Mouse (Mus musculus) forebrain, postnatal 0 days (tissue): ENCODE measurements around the gene Arl8a. TPM values are rescaled to one million over a fixed set of nuclear protein-coding genes. Genes with fewer than 3 reads are reported as not detected.

ENCODE experiments used
- ATAC-seq: fragments of 200-750 bp; cut with Nextera tagmentation; 2 replicates; pipeline ENCODE4 v1.8.0; 2017; ENCODE audit warnings: mild to moderate bottlenecking, moderate library complexity
- DNase-seq: peaks from one replicate; pipeline ENCODE4 v3.0.0-alpha.2; 2015
- H3K27ac ChIP-seq: fragments of 300-500 bp; sonication (generic); 2 replicates; pipeline ENCODE4 v1.5.1; 2014; ENCODE audit warnings: low read depth, mild to moderate bottlenecking, antibody characterized with exemption, low read length, moderate library complexity, mixed read lengths
- H3K27me3 ChIP-seq: fragments of 300-500 bp; sonication (generic); 2 replicates; pipeline ENCODE4 v1.6.1; 2014; ENCODE audit warnings: mild to moderate bottlenecking, low read length, mixed read lengths; ENCODE audit not compliant: insufficient read depth
- H3K36me3 ChIP-seq: fragments of 300-500 bp; sonication (generic); 2 replicates; pipeline ENCODE4 v1.6.1; 2014; ENCODE audit warnings: mild to moderate bottlenecking, moderate library complexity; ENCODE audit not compliant: insufficient read depth
- H3K4me1 ChIP-seq: fragments of 300-500 bp; sonication (generic); 2 replicates; pipeline ENCODE4 v1.6.1; 2014; ENCODE audit warnings: antibody characterized with exemption; ENCODE audit not compliant: insufficient read depth
- H3K4me2 ChIP-seq: fragments of 300-500 bp; sonication (generic); 2 replicates; pipeline ENCODE4 v1.6.1; 2014; ENCODE audit warnings: low read depth, mild to moderate bottlenecking, moderate library complexity
- H3K4me3 ChIP-seq: fragments of 300-500 bp; sonication (generic); 2 replicates; pipeline ENCODE4 v1.5.1; 2014; ENCODE audit warnings: low read depth, low read length, mixed read lengths
- H3K9ac ChIP-seq: fragments of 300-500 bp; sonication (generic); 2 replicates; pipeline ENCODE4 v1.6.1; 2014; ENCODE audit warnings: mild to moderate bottlenecking
- H3K9me3 ChIP-seq: fragments of 300-500 bp; sonication (generic); 2 replicates; pipeline ENCODE4 v1.6.1; 2016; ENCODE audit warnings: low read length
- CTCF ChIP-seq: sonication (generic); IDR thresholded peaks from 2 replicates; pipeline ENCODE4 v1.5.1; 2016; ENCODE audit warnings: antibody characterized with exemption, control low read depth, low read depth
- WGBS: fragments of 180-500 bp; shearing (Covaris S2); extraction: QIAGEN DNeasy Blood & Tissue Kit; methylation state at CpG from one replicate; pipeline ENCODE4 v1.1.7; 2014; 5-methylcytosine and 5-hydroxymethylcytosine counted together
- polyA plus RNA-seq: library from polyadenylated mRNA; unstranded; fragments of >200 nt; fragmentation: Nextera tagmentation; extraction: Ambion mirVana; gene quantifications from 2 replicates; pipeline ENCODE4 v1.2.1, GENCODE M21; 2015
- total RNA-seq: library from RNA; depleted of rRNA; stranded (reverse); fragments of >200 nt; gene quantifications from 2 replicates; pipeline ENCODE4 v1.2.3, GENCODE M21; 2014

Gene Arl8a
- total and polyA plus RNA-seq, 2 experiments from 2014 or later = 344 to 457 TPM

DNA sequence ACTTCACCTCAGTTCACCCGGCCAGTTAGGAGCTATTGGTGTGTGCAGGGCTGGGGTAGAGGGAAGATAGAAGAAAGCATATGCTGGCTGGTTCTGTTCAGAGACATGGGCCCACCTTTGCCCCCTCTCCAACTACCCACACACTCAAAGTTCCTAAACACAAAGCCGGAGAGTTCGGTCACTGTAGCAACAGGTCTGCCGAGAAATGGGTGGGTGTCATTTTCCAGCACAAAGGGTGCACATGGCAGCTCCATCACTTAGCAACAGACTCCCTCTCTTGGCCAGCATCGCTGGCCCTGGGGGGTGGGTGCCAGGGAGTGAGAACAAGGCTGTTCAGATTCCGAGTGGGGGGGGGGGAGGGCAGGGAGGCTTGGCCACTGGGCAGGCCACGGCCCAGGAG is 12.4 kb downstream of the Arl8a start:
- 16% methylated on average over 7 of the region's 7 CpGs for WGBS
- Histone ChIP-seq H3K27me3 (no peaks in the 10 kb centered on the region), H3K4me2 (no peak overlapping the region), H3K9ac (no peak overlapping the region), H3K36me3 (peaks cover 22% of the 10 kb centered on the region), H3K4me3 (no peak overlapping the region), H3K9me3 (no peaks in the 10 kb centered on the region), H3K4me1 (peaks cover 7% of the 10 kb centered on the region; the same call in 1 of the 2 replicates), H3K27ac (peak overlapping the region; percentile 69)
- DNase-seq (peak; percentile 80), ATAC-seq (peak; percentile 75)
- no peak for TF ChIP-seq CTCF

DNA sequence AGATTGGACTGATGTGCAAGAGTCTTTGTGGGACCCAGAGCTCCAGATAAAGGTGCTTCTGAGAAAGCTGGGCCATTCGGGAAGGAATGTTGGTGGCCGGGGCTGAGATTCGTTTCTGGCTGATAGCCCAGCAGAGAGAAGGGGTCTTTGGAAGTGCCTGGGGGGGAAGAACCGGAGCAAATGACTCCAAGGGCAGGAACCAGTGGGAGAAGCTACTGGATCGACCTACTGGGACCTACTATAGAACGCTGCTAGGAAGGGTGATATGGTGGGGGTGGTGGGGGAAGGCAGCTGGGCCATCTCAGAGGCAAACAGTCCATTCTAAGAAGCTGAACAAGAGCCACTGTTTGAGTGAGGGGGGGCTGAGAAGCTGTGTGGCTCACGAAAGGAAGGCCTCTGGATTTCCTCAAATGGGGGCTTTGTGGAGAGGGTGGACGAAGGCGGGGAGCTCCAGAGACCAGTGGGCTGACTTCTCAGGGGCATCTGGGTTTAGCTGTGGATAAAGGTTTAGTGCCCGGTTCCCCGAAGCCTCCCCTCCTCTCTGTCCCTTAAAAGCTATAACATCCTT is 13.0 kb downstream of the Arl8a start:
- peak; percentile 11; the same call in 1 of the 2 replicates for ATAC-seq

DNA sequence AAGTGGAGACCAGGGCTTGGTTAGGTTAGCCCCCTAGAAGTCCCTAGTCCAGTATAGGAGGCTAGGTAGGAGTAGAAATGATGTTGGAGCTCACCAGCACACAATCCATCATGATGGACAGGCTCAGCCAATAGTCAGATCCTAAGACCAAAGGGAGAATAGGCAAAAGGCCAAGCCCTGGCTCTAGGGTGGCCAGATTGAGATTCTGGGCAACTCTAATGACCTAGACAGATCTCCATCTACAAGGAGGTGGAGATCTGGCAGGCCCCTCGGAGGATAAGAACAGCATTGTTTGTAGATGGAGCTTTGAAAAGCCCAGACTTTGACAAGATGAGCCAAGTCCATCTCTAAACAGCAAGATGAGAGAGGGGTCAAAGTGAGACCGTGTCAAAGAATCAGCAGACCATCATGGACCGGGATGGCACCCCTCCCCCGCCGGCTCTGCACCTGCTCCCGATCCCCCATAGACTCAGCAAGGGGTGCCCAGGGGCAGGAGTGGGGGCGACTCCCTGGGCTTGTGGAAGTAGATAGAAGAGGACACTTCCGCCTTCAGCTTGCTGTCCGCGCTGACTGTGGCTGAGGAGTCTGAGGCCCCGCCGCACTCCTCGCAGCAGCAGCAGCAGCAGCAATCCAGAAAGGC is 13.9 kb downstream of the Arl8a start:
- no peak for DNase-seq

More for the DNA sequence above, 13.0 kb downstream of the Arl8a start:
- peak; percentile 45 for DNase-seq
- Histone ChIP-seq H3K9me3 (no peaks in the 10 kb centered on the region), H3K9ac (no peak overlapping the region), H3K27me3 (no peaks in the 10 kb centered on the region), H3K27ac (peak overlapping the region; percentile 60), H3K4me2 (no peak overlapping the region), H3K36me3 (peaks cover 22% of the 10 kb centered on the region), H3K4me1 (peaks cover 5% of the 10 kb centered on the region; the same call in 1 of the 2 replicates), H3K4me3 (no peak overlapping the region)
- no peak for TF ChIP-seq CTCF
- 51% methylated on average over 11 of the region's 11 CpGs for WGBS

DNA sequence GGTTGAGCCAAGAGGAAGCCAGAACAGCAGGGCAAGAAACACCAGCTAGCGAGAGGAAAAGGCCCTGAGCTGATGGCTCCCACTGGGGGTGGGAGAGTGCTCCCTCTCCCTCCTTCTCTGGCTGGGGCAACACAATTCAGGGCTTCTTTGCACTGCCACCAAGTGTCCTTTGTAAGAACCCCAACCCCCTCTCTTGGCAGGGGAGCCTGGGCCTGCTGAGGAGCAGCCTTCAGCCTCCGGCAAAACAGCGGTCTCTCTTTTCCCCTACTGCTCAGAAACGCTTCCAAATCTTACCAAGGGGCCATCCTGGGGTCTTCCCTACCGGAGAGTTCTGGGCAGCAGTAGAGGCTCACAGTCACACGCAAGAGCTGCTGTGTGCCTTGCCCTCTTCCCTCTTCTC is 16.1 kb downstream of the Arl8a start:
- peak overlapping the region; percentile 62 for H3K27ac ChIP-seq
- H3K9me3 ChIP-seq = no peaks in the 10 kb centered on the region
- no peak overlapping the region for H3K4me2 ChIP-seq
- H3K4me1 ChIP-seq = no peaks in the 10 kb centered on the region
- H3K36me3 ChIP-seq = no peaks in the 10 kb centered on the region; the same call in 1 of the 2 replicates
- H3K27me3 ChIP-seq = no peaks in the 10 kb centered on the region
- H3K4me3 ChIP-seq = no peak overlapping the region
- TF ChIP-seq CTCF = no peak
- WGBS = 23% methylated on average over 6 of the region's 6 CpGs
- ATAC-seq = peak; percentile 30
- DNase-seq = peak; percentile 63
- no peak overlapping the region for H3K9ac ChIP-seq

More for the DNA sequence above, 13.9 kb downstream of the Arl8a start:
- no peak overlapping the region for H3K9ac ChIP-seq
- no peak overlapping the region for H3K4me3 ChIP-seq
- no peaks in the 10 kb centered on the region for H3K27me3 ChIP-seq
- no peak for TF ChIP-seq CTCF
- no peaks in the 10 kb centered on the region for H3K4me1 ChIP-seq
- H3K9me3 ChIP-seq = no peaks in the 10 kb centered on the region
- WGBS = 90% methylated on average over 13 of the region's 13 CpGs
- peaks cover 16% of the 10 kb centered on the region for H3K36me3 ChIP-seq
- peak overlapping the region; percentile 60; the same call in 1 of the 2 replicates for H3K27ac ChIP-seq
- H3K4me2 ChIP-seq = no peak overlapping the region
- ATAC-seq = no peak

DNA sequence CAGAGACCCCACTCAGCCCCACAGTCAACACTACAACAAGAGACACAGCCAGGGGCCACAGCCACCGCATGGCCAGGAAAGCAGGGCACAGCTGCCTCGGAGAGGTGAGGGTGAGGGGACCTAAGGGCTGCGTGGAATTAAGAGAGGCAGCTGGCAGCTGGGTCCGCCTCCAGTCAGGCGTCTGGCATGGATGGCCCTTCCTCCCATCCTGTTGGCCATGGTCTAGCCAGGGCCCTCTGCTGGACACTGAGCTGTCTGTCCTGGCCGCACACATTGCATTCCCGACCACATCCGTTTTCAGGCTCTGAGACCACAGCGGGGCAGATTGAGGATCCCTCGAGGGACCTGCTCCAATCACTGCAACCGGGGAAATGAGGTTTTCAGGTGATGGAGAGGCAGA is 20.8 kb downstream of the Arl8a start, which contains the start of gene Gpr37l1:
TSS of gene Gpr37l1 (minus strand) at position 247 of the 400 bp plus-strand sequence.
- H3K36me3 ChIP-seq = no peaks in the 10 kb centered on the region
- no peaks in the 10 kb centered on the region for H3K27me3 ChIP-seq
- no peaks in the 10 kb centered on the region for H3K9me3 ChIP-seq
- TF ChIP-seq CTCF = peak; percentile 52
- WGBS = 77% methylated on average over 11 of the region's 11 CpGs
- H3K9ac ChIP-seq = no peak within 1 kb of the TSS
- no peak within 1 kb of the TSS for H3K4me2 ChIP-seq
- ATAC-seq = no peak
- H3K27ac ChIP-seq = no peak within 1 kb of the TSS
- DNase-seq = no peak
- H3K4me1 ChIP-seq = no peaks in the 10 kb centered on the region
- no peak within 1 kb of the TSS for H3K4me3 ChIP-seq

DNA sequence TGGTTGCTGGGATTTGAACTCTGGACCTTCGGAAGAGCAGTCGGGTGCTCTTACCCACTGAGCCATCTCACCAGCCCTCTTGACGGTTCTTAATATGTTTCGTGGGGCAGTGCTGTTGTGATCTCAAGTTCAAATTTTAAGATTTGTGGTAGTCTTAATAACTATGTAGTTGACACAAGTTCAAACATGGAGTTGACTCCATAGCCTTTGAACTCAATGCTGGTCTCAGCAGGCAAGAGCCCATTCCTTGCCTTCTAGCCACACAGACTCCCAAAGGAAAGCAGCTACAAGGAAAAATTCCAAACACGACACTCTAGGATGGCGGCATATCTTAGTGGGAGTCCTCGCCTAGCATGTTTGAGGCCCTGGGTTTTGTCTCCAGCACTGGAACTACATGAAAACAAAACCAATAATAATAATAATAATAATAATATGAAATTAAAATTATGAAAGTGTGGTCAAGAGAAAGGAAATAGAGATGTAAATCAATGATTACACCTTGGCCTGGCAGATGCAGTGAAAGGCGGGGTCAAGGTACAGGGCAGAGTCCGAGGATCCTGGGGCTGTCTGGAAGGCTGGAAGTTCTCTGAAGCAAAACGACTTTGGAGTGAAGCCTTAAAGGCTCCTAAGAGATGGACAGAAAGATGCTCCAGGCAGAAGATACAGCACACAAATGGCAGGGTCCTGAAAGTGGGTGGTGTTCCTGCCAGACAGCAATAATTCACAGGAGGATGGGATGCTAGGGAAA is 22.0 kb downstream of the Arl8a start:
- 91% methylated on average over 10 of the region's 10 CpGs for WGBS
- H3K4me2 ChIP-seq = no peak overlapping the region
- H3K9me3 ChIP-seq = no peaks in the 10 kb centered on the region
- H3K4me1 ChIP-seq = no peaks in the 10 kb centered on the region
- no peaks in the 10 kb centered on the region for H3K27me3 ChIP-seq
- TF ChIP-seq CTCF = no peak
- no peak for ATAC-seq
- no peak for DNase-seq
- no peak overlapping the region for H3K9ac ChIP-seq
- no peak overlapping the region for H3K27ac ChIP-seq
- no peaks in the 10 kb centered on the region for H3K36me3 ChIP-seq
- no peak overlapping the region for H3K4me3 ChIP-seq
